ENCODE assay signal across 17 mouse cellular contexts in the genomic region with DNA sequence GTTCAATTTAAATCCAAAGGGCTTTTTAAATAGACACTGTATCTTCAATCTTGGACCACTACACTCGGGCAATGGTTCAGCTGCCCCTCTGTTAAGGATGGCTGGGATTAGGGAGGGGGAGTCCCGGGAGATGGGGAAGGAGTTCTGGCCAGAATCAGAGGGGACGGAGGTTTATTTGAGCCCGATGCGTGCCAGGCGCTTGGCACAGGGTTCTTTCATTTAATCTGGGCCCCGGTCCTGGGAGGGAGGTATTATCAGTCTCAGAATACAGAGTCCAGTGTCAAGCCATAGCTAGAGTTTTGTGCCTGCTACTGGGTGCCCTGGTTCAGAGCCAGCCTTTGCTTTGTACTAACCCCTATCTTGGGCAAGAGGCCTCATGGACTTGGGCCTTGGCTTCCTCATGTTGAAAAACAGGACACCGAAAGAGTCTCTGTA. TPM values are rescaled to one million over a fixed set of nuclear protein-coding genes. Genes with fewer than 3 reads are reported as not detected.
DNase-seq lines count a peak whose midpoint lies in the region; ATAC-seq and TF ChIP-seq lines count a peak whose summit lies in the region.
"Had no signal": no experiment of that assay in that cellular context is flagged by ENCODE, and none has a peak within 500 bp of the region (broad histone marks: within the 10 kb centered on the region; RNA-seq: fewer than 3 reads in every experiment).

No protein-coding gene starts in this region.

- 0 out of 2 replicates have a peak, but pooled peaks cover 9% of the 10 kb centered on the region for H3K4me1 ChIP-seq in forebrain, embryonic 14.5 days (ENCODE audit: control insufficient read depth, insufficient read depth, low read length)
- H3K4me1 ChIP-seq in forebrain, embryonic 13.5 days: peaks cover 25% of the 10 kb centered on the region
- H3K4me1 ChIP-seq in midbrain, embryonic 14.5 days (ENCODE audit: control insufficient read depth, insufficient read depth, low read length): peaks cover 10% of the 10 kb centered on the region; the same call in 1 of the 2 replicates
- H3K4me1 ChIP-seq in midbrain, embryonic 16.5 days (ENCODE audit: control insufficient read depth, insufficient read depth, low read length): peaks cover 16% of the 10 kb centered on the region

- H3K9me3 ChIP-seq in forebrain, embryonic 14.5 days (replicated peaks; ENCODE audit: control insufficient read depth, low read length): no peaks in the 10 kb centered on the region
- no peaks in the 10 kb centered on the region for H3K9me3 ChIP-seq in forebrain, embryonic 13.5 days (replicated peaks)
- H3K9me3 ChIP-seq in midbrain, embryonic 14.5 days (ENCODE audit: control insufficient read depth, low read length): no peaks in the 10 kb centered on the region
- no peaks in the 10 kb centered on the region for H3K9me3 ChIP-seq in midbrain, embryonic 16.5 days (replicated peaks; ENCODE audit: control insufficient read depth, low read length, poor library complexity, severe bottlenecking)
- H3K9me3 ChIP-seq: heart, embryonic 15.5 days; hindbrain, embryonic 12.5 days had no signal

- no peak for ATAC-seq in forebrain, embryonic 14.5 days
- ATAC-seq in forebrain, embryonic 13.5 days: no peak
- ATAC-seq in midbrain, embryonic 14.5 days (ENCODE audit: low FRiP score, low TSS enrichment): no peak
- ATAC-seq in midbrain, embryonic 16.5 days: no peak
- ATAC-seq: Patski had no signal

- 57% methylated on average over 8 of the region's 8 CpGs for WGBS in forebrain, embryonic 14.5 days
- WGBS in forebrain, embryonic 13.5 days: 56% methylated on average over 8 of the region's 8 CpGs
- 59% methylated on average over 8 of the region's 8 CpGs for WGBS in midbrain, embryonic 14.5 days
- 54% methylated on average over 8 of the region's 8 CpGs for WGBS in midbrain, embryonic 16.5 days

- TF ChIP-seq CTCF in layer of hippocampus, adult 2 months (conservative IDR thresholded peaks at IDR 0.05): no peak

- no peak overlapping the region for H3K27ac ChIP-seq in forebrain, embryonic 14.5 days (ENCODE audit: low read depth, low read length)
- no peak overlapping the region for H3K27ac ChIP-seq in forebrain, embryonic 13.5 days
- H3K27ac ChIP-seq in midbrain, embryonic 14.5 days (replicated peaks; ENCODE audit: low read depth, low read length): no peak overlapping the region
- H3K27ac ChIP-seq in midbrain, embryonic 16.5 days (ENCODE audit: low read length): no peak overlapping the region
- H3K27ac ChIP-seq in layer of hippocampus, adult 2 months: no peak overlapping the region
- H3K27ac ChIP-seq: heart, embryonic 15.5 days; hindbrain, embryonic 12.5 days; kidney, postnatal 0 days had no signal

- H3K4me3 ChIP-seq in forebrain, embryonic 14.5 days (ENCODE audit: low read depth, low read length): no peak overlapping the region
- no peak overlapping the region for H3K4me3 ChIP-seq in forebrain, embryonic 13.5 days
- H3K4me3 ChIP-seq in midbrain, embryonic 14.5 days (replicated peaks; ENCODE audit: low read depth, low read length): no peak overlapping the region
- H3K4me3 ChIP-seq in midbrain, embryonic 16.5 days (ENCODE audit: low read depth, low read length): no peak overlapping the region
- no peak overlapping the region for H3K4me3 ChIP-seq in layer of hippocampus, adult 2 months
- H3K4me3 ChIP-seq: heart, embryonic 15.5 days; hindbrain, embryonic 12.5 days had no signal

- peaks cover 39% of the 10 kb centered on the region for H3K27me3 ChIP-seq in forebrain, embryonic 14.5 days (replicated peaks; ENCODE audit: control insufficient read depth, insufficient read depth, low read length)
- peaks cover 81% of the 10 kb centered on the region for H3K27me3 ChIP-seq in forebrain, embryonic 13.5 days
- peaks cover 53% of the 10 kb centered on the region for H3K27me3 ChIP-seq in midbrain, embryonic 14.5 days (ENCODE audit: control insufficient read depth, insufficient read depth, low read length)
- peaks cover 33% of the 10 kb centered on the region for H3K27me3 ChIP-seq in midbrain, embryonic 16.5 days (ENCODE audit: control insufficient read depth, insufficient read depth, low read depth, low read length)

- H3K9ac ChIP-seq in forebrain, embryonic 14.5 days (ENCODE audit: low read length): no peak overlapping the region
- no peak overlapping the region for H3K9ac ChIP-seq in forebrain, embryonic 13.5 days
- H3K9ac ChIP-seq in midbrain, embryonic 14.5 days (replicated peaks; ENCODE audit: low read length): no peak overlapping the region
- no peak overlapping the region for H3K9ac ChIP-seq in midbrain, embryonic 16.5 days (ENCODE audit: low read depth, low read length)
- H3K9ac ChIP-seq: heart, embryonic 15.5 days; hindbrain, embryonic 12.5 days had no signal

- peak; percentile 54 for DNase-seq in forebrain, embryonic 14.5 days (ENCODE audit: low spot score)
- peak; percentile 68 for DNase-seq in kidney, adult 11 months
- DNase-seq in kidney, postnatal 4 days: no peak
- peak; percentile 42 for DNase-seq in midbrain, embryonic 14.5 days
- DNase-seq in layer of hippocampus, adult 2 months (ENCODE audit: low spot score in 2 of 2): peak; percentile 40 to 75
- DNase-seq in urinary bladder, adult 18-20 months (ENCODE audit: low spot score in 2 of 2): no peak
- DNase-seq: B cell, adult 2 months; lung, adult 18-20 months; lung, postnatal 36 days had no signal

- no peak overlapping the region for H3K4me2 ChIP-seq in forebrain, embryonic 14.5 days (ENCODE audit: low read length)
- H3K4me2 ChIP-seq in forebrain, embryonic 13.5 days: no peak overlapping the region
- no peak overlapping the region for H3K4me2 ChIP-seq in midbrain, embryonic 14.5 days (ENCODE audit: low read length)
- no peak overlapping the region for H3K4me2 ChIP-seq in midbrain, embryonic 16.5 days (ENCODE audit: low read length)
- H3K4me2 ChIP-seq: heart, embryonic 15.5 days; hindbrain, embryonic 12.5 days; midbrain, embryonic 11.5 days had no signal

- H3K36me3 ChIP-seq in forebrain, embryonic 14.5 days (ENCODE audit: control insufficient read depth, insufficient read depth, low read length): no peaks in the 10 kb centered on the region
- no peaks in the 10 kb centered on the region for H3K36me3 ChIP-seq in forebrain, embryonic 13.5 days (ENCODE audit: poor library complexity, severe bottlenecking)
- H3K36me3 ChIP-seq in midbrain, embryonic 14.5 days (ENCODE audit: control insufficient read depth, insufficient read depth, low read length): no peaks in the 10 kb centered on the region
- no peaks in the 10 kb centered on the region for H3K36me3 ChIP-seq in midbrain, embryonic 16.5 days (ENCODE audit: control insufficient read depth, insufficient read depth, low read length)
- H3K36me3 ChIP-seq: heart, embryonic 15.5 days; hindbrain, embryonic 12.5 days had no signal

RNA-seq across cellular contexts. Expression of a gene that starts 3.1 kb away (rescaled TPM):
- polyA plus RNA-seq in forebrain, embryonic 14.5 days (2014; fragmentation: Nextera tagmentation; extraction: Ambion mirVana): 1.1 and 1.7 TPM in 2 replicates
- polyA plus RNA-seq in forebrain, embryonic 13.5 days (2015; fragmentation: Nextera tagmentation; extraction: Ambion mirVana): 0.62 and 0.91 TPM in 2 replicates
- polyA plus RNA-seq in midbrain, embryonic 14.5 days (2014; fragmentation: Nextera tagmentation; extraction: Ambion mirVana): 1.4 and 2.9 TPM in 2 replicates
- 4.1 and 4.6 TPM in 2 replicates for polyA plus RNA-seq in midbrain, embryonic 16.5 days (2015; fragmentation: Nextera tagmentation; extraction: Ambion mirVana)
- total RNA-seq in layer of hippocampus, adult 2 months (2021): 10 to 100 TPM; 35.1 to 38.4 TPM
- total RNA-seq: granulocyte monocyte progenitor cell, adult 5-6 weeks had no signal

RNA-seq across cellular contexts. Expression of a gene that starts 12.3 kb away (rescaled TPM):
- 17.1 and 19.5 TPM in 2 replicates for polyA plus RNA-seq in forebrain, embryonic 14.5 days (2014; fragmentation: Nextera tagmentation; extraction: Ambion mirVana)
- 23.5 and 24.6 TPM in 2 replicates for polyA plus RNA-seq in forebrain, embryonic 13.5 days (2015; fragmentation: Nextera tagmentation; extraction: Ambion mirVana)
- polyA plus RNA-seq in midbrain, embryonic 14.5 days (2014; fragmentation: Nextera tagmentation; extraction: Ambion mirVana): 21.4 and 21.6 TPM in 2 replicates
- polyA plus RNA-seq in midbrain, embryonic 16.5 days (2015; fragmentation: Nextera tagmentation; extraction: Ambion mirVana): 18.4 TPM in 2 replicates
- 10 to 100 TPM; 33.0 to 36.4 TPM for total RNA-seq in layer of hippocampus, adult 2 months (2021)

Comparison
In these comparisons a context has a peak if more than half of its experiments do, and no peak if none do; other contexts are left out.
1. DNase-seq: peak in forebrain, embryonic 14.5 days (single experiment), kidney, adult 11 months (single experiment), midbrain, embryonic 14.5 days (single experiment) and layer of hippocampus, adult 2 months (2 of 2); none in kidney, postnatal 4 days (0 of 2) and urinary bladder, adult 18-20 months (0 of 2).